8 mouse cellular contexts compared by ENCODE assay signal in genomic region chr4:134355841-134356452, GRCm38 (mm10). TPM values are rescaled to one million over a fixed set of nuclear protein-coding genes. Genes with fewer than 3 reads are reported as not detected.
DNase-seq lines count a peak whose midpoint lies in the region; ATAC-seq lines count a peak whose summit lies in the region.

No protein-coding gene starts in this region.

- 32% methylated on average over 16 of the region's 16 CpGs for WGBS in heart, embryonic 10.5 days
- 57% methylated on average over 16 of the region's 16 CpGs for WGBS in forebrain, embryonic 12.5 days

- no peak for ATAC-seq in forebrain, embryonic 12.5 days (ENCODE audit: low FRiP score)

- H3K27ac ChIP-seq in heart, embryonic 10.5 days: peak overlapping the region; percentile 75
- H3K27ac ChIP-seq in forebrain, embryonic 12.5 days: no peak overlapping the region

- no peaks in the 10 kb centered on the region for H3K36me3 ChIP-seq in heart, embryonic 10.5 days
- no peaks in the 10 kb centered on the region for H3K36me3 ChIP-seq in forebrain, embryonic 12.5 days (replicated peaks)

- H3K4me3 ChIP-seq in heart, embryonic 10.5 days: no peak overlapping the region
- no peak overlapping the region for H3K4me3 ChIP-seq in forebrain, embryonic 12.5 days (replicated peaks)

- H3K4me2 ChIP-seq in forebrain, embryonic 12.5 days: no peak overlapping the region

- H3K9me3 ChIP-seq in heart, embryonic 10.5 days: no peaks in the 10 kb centered on the region
- no peaks in the 10 kb centered on the region for H3K9me3 ChIP-seq in forebrain, embryonic 12.5 days

- peaks cover 33% of the 10 kb centered on the region for H3K27me3 ChIP-seq in heart, embryonic 10.5 days (ENCODE audit: insufficient read depth, poor library complexity, severe bottlenecking)
- peaks cover 24% of the 10 kb centered on the region; the same call in 1 of the 2 replicates for H3K27me3 ChIP-seq in forebrain, embryonic 12.5 days

- peak; percentile 69 for DNase-seq in ovary, adult 18-20 months (ENCODE audit: low spot score)
- no peak for DNase-seq in ovary, postnatal 10 days (ENCODE audit: low spot score)
- peak; percentile 83 for DNase-seq in heart, embryonic 10.5 days (ENCODE audit: low spot score)
- DNase-seq in kidney, postnatal 10 days: peak; percentile 82
- DNase-seq in testis, postnatal 14 days (ENCODE audit: low spot score): peak; percentile 82
- DNase-seq in layer of hippocampus, postnatal 25 days (ENCODE audit: extremely low spot score in 1 of 2, low spot score in 1 of 2): no peak
- DNase-seq in thymus, postnatal 10 days (ENCODE audit: low spot score in 2 of 2): no peak

- peaks cover 63% of the 10 kb centered on the region for H3K4me1 ChIP-seq in heart, embryonic 10.5 days
- H3K4me1 ChIP-seq in forebrain, embryonic 12.5 days: peaks cover 19% of the 10 kb centered on the region

- H3K9ac ChIP-seq in forebrain, embryonic 12.5 days: no peak overlapping the region

RNA-seq across cellular contexts. Expression of gene Slc30a2, which starts 13.0 kb away (rescaled TPM):
- 0.09 and 0.36 TPM in 2 replicates for polyA plus RNA-seq in heart, embryonic 10.5 days (2016; fragmentation: Nextera tagmentation; extraction: Ambion mirVana)
- total RNA-seq in layer of hippocampus, postnatal 25 days (2021): under 1 TPM in 1 of 2 experiments, not detected in 1; 0.12 TPM
- not detected in 2 replicates for polyA plus RNA-seq in forebrain, embryonic 12.5 days (2016; fragmentation: Nextera tagmentation; extraction: Ambion mirVana)

RNA-seq across cellular contexts. Expression of gene Extl1, which starts 27.7 kb away (rescaled TPM):
- polyA plus RNA-seq in heart, embryonic 10.5 days (2016; fragmentation: Nextera tagmentation; extraction: Ambion mirVana): 1.9 and 2.8 TPM in 2 replicates
- total RNA-seq in layer of hippocampus, postnatal 25 days (2021): 10 to 100 TPM; 46.8 TPM
- 0.32 and 0.37 TPM in 2 replicates for polyA plus RNA-seq in forebrain, embryonic 12.5 days (2016; fragmentation: Nextera tagmentation; extraction: Ambion mirVana)

RNA-seq across cellular contexts. Expression of gene Pafah2, which starts 40.2 kb away (rescaled TPM):
- polyA plus RNA-seq in heart, embryonic 10.5 days (2016; fragmentation: Nextera tagmentation; extraction: Ambion mirVana): 8.0 and 9.6 TPM in 2 replicates
- total RNA-seq in layer of hippocampus, postnatal 25 days (2021): 1 to 10 TPM; 5.0 to 7.6 TPM
- 7.2 and 8.3 TPM in 2 replicates for polyA plus RNA-seq in forebrain, embryonic 12.5 days (2016; fragmentation: Nextera tagmentation; extraction: Ambion mirVana)

RNA-seq across cellular contexts. Expression of gene Trim63, which starts 41.0 kb away (rescaled TPM):
- polyA plus RNA-seq in heart, embryonic 10.5 days (2016; fragmentation: Nextera tagmentation; extraction: Ambion mirVana): 47.5 and 77.0 TPM in 2 replicates
- not detected for total RNA-seq in layer of hippocampus, postnatal 25 days (2021)
- 0.17 and 0.27 TPM in 2 replicates for polyA plus RNA-seq in forebrain, embryonic 12.5 days (2016; fragmentation: Nextera tagmentation; extraction: Ambion mirVana)

Comparison
In these comparisons a context has a peak if more than half of its experiments do, and no peak if none do; other contexts are left out.
1. DNase-seq: peak in ovary, adult 18-20 months (single experiment), heart, embryonic 10.5 days (single experiment), kidney, postnatal 10 days (single experiment) and testis, postnatal 14 days (single experiment); none in ovary, postnatal 10 days (single experiment), layer of hippocampus, postnatal 25 days (0 of 2) and thymus, postnatal 10 days (0 of 2).